Mouse (Mus musculus) E14TG2a.4 (cell line): ENCODE data around the gene Bend3.

ENCODE experiments used
- CTCF ChIP-seq: conservative IDR thresholded peaks from 2 replicates; pipeline ENCODE4 v1.5.1; 2014; ENCODE audit warnings: low read length
- NANOG ChIP-seq: IDR thresholded peaks from 2 replicates; pipeline ENCODE4 v1.6.1; 2014; ENCODE audit warnings: borderline replicate concordance, low read length, mixed read lengths

GRCm38 (mm10) chr10:43479436-43480157 lies 966 bp downstream of the Bend3 start:
- no peak for TF ChIP-seq CTCF
- TF ChIP-seq NANOG, result no peak
